Mouse (Mus musculus) liver, embryonic 14.5 days (tissue): ENCODE data around the gene Npat.

Experiments used
- CTCF ChIP-seq: IDR thresholded peaks from 2 replicates; pipeline ENCODE4 v1.5.1; 2016; ENCODE audit warnings: antibody characterized with exemption, low read depth, control low read depth
- EP300 ChIP-seq: IDR thresholded peaks from 2 replicates; pipeline ENCODE4 v1.6.1; 2016; ENCODE audit warnings: antibody characterized with exemption, low read depth

DNA sequence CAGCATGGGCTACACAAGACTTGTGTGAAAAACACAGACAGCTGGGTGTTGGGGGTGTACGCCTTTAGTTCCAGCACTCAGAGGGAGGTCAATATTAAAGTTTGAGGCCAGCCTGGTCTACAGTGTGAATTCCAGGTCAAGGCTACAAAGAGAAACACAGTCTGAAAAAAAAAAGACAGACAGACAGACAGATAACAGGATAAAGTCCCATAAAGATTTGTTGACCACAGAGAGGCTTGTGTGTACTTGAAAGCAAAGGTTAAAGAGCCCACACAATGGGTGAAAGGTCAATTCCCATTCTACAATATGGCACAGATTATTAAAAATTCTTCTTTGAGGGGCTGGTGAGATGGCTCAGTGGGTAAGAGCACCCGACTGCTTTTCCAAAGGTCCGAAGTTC is 70.3 kb downstream of the Npat start:
- TF ChIP-seq CTCF (no peak), EP300 (no peak)
